Mouse (Mus musculus): ENCODE measurements at regions not wholly inside any gene's neighbourhood (a gene's known extent, or its start where the extent isn't known, plus 50 kb on each side); places are given as distances from the start of the nearest gene placed in this dataset.
"Not testable (repeated sequence)": the region's sequence is repeated elsewhere in the genome, so short reads cannot be mapped to it uniquely, and the experiment has no call there.

DNA sequence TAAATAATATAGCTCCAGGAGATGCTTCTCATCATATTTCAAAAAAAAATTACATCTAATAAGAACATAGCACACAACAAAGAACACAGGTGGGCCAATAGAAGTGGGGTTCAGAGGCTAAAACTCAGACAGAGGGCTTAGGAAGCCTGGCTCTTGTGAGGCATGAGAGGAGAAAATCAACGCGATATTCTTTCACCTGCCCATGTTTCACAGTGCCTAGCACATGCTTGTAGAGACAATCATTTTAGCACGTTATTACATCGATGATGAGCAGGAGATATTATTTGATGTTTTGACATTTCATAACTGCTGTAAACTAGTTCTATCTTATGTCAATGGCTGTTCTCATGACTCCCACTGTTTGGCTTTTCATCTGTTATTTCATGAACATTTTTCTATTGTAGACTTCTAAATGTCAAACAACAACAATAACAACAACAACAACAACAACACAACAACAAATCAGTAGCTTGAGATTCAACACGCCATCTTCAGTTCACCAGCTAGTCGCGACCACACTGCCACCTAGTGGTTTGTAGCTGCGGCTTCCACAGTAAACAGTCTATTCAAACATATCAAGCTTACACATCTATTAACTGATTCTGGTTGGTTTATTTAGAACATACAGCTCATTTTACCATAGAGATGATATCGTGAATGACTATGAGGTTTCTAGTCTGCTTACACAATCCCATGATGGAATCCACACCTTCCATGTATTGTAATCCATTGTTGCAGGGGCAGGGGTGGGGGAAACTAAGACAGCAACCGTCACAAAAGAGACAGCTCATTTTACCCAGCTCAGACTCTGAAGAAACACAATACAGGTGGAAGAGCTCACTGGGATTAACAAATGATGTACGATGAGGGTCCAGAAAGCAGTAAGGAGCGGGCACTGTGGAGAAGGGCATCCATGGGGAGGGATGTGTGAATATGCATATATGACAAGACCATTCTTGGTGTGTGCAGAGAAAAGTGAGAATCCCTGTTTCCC, 60.5 kb upstream of the Tmem200a start:
- intact Hi-C loops (cut with DNase I) = loop anchor here (5.0 to 10.0 kb wide), 3 partner anchors 457 to 855 kb away; partner anchors contain the start of gene Smlr1

GRCm38 (mm10) chr10:26152586-26152985, 73.7 kb upstream of the Tmem200a start:
- peak in 1 of 2 experiments; percentile 21 for DNase-seq (ENCODE audit: extremely low spot score in 1 of 2, low spot score in 2 of 2)
- intact Hi-C loops (cut with DNase I) = no loop called here

More for the DNA sequence above, 60.5 kb upstream of the Tmem200a start:
- DNase-seq (ENCODE audit: extremely low spot score in 1 of 2, low spot score in 2 of 2) = peak; percentile 57 to 63

DNA sequence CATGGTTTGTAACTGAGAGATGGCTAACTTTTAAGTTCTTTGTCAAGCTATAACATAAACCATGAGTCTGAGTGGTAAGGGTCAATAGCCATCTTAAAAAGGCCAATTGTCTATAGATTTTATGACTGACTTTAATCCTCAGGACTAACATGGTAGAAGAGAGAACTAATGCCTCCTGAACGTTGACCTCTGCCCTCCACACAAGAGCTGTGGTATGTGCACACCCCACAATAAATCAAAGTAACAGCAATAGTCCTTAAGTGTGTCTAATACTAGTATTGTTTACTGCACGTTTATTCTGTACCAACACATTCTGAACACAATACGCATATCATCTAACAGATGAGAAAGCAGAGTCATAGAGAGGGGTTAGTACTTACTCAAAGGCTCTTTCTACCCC, 70.7 kb upstream of the Samd3 start:
- no peak for DNase-seq (ENCODE audit: extremely low spot score in 1 of 2, low spot score in 2 of 2)
- intact Hi-C loops (cut with DNase I) = no loop called here

DNA sequence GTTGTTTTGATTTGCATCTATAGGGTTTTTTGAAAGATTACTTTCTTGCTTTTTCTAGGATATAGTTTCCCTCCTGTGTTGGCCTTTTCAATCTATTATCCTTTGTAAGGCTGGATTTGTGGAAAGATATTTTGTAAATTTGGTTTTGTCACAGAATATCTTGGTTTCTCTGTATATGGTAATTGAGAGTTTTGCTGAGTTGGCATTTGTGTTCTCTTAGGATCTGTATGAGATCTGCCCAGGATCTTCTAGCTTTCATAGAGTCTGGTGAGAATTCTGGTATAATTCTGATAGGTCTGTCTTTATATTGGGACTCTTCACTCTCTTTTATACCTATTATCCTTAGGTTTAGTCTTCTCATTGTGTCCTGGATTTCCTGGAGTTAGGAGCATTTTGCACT, 68.4 kb upstream of the Samd3 start:
- intact Hi-C loops (cut with DNase I); DNase-seq (ENCODE audit: extremely low spot score in 1 of 2, low spot score in 2 of 2): not testable (repeated sequence)

GRCm38 (mm10) chr10:26164531-26164930, 65.0 kb upstream of the Samd3 start:
- intact Hi-C loops (cut with DNase I) = no loop called here

GRCm38 (mm10) chr10:26177591-26177990, 51.9 kb upstream of the Samd3 start:
- DNase-seq (ENCODE audit: extremely low spot score in 1 of 2, low spot score in 2 of 2) = no peak

More at GRCm38 (mm10) chr10:26164531-26164930, 65.0 kb upstream of the Samd3 start:
- no peak for DNase-seq (ENCODE audit: extremely low spot score in 1 of 2, low spot score in 2 of 2)

GRCm38 (mm10) chr10:26178356-26178755, 51.2 kb upstream of the Samd3 start:
- intact Hi-C loops (cut with DNase I) = no loop called here

More at GRCm38 (mm10) chr10:26177591-26177990, 51.9 kb upstream of the Samd3 start:
- intact Hi-C loops (cut with DNase I) = no loop called here

More at GRCm38 (mm10) chr10:26178356-26178755, 51.2 kb upstream of the Samd3 start:
- DNase-seq (ENCODE audit: extremely low spot score in 1 of 2, low spot score in 2 of 2) = peak in 1 of 2 experiments; percentile 38
